Mouse (Mus musculus): ENCODE data around the gene Dlg2. TPM values are rescaled to one million over a fixed set of nuclear protein-coding genes. Genes with fewer than 3 reads are reported as not detected.

Gene Dlg2
- polyA plus RNA-seq, 1 experiment = 89.8 TPM

- WGBS = 84% methylated on average over 2 of the region's 2 CpGs
- Histone ChIP-seq H3K27me3 (ENCODE audit: control insufficient read depth, insufficient read depth, low read length) (no peaks in the 10 kb centered on the region), H3K27ac (ENCODE audit: insufficient read depth, low read length) (no peak overlapping the region)
These were observed 1459.7 kb downstream of the Dlg2 start for GRCm38 (mm10) chr7:91936193-91936592.

DNA sequence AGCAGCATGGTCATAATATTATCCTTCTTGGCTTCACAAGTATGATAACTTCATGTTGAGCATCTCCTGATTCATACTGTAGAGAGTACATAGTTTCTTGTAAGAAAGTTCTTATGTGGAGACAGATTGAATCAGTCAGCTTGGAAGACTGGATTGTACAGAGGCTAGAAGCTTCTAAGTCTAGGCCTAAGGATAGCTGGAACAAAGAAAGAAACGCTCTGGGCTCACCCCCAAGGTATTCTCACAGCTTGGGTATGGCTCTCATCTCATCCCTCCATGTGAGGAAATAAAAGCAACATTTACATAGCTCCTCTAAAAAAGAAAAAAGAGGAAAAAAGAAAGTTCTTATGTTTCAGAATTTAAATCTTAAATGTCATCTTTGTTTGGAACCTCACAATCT, 1466.8 kb downstream of the Dlg2 start:
- Histone ChIP-seq H3K4me1 (ENCODE audit: control insufficient read depth, insufficient read depth, low read length) (no peaks in the 10 kb centered on the region), H3K27ac (ENCODE audit: insufficient read depth, low read length) (no peak overlapping the region), H3K27me3 (ENCODE audit: control insufficient read depth, insufficient read depth, low read length) (no peaks in the 10 kb centered on the region), H3K4me3 (replicated peaks; ENCODE audit: insufficient read depth, low read depth, low read length) (no peak overlapping the region)
- no peak for DNase-seq
- TF ChIP-seq POLR2A (IDR thresholded peaks at IDR 0.05; ENCODE audit: borderline replicate concordance, insufficient read depth, low read length) = no peak
- no peak for TF ChIP-seq CTCF (IDR thresholded peaks at IDR 0.05; ENCODE audit: borderline replicate concordance, insufficient read depth, low read depth, low read length)
- 97% methylated on average over 1 of the region's 1 CpGs for WGBS

More at GRCm38 (mm10) chr7:91936193-91936592, 1459.7 kb downstream of the Dlg2 start:
- no peaks in the 10 kb centered on the region for H3K4me1 ChIP-seq (ENCODE audit: control insufficient read depth, insufficient read depth, low read length)
- TF ChIP-seq POLR2A (IDR thresholded peaks at IDR 0.05; ENCODE audit: borderline replicate concordance, insufficient read depth, low read length) = no peak
- TF ChIP-seq CTCF (IDR thresholded peaks at IDR 0.05; ENCODE audit: borderline replicate concordance, insufficient read depth, low read depth, low read length) = no peak
- DNase-seq = no peak
- no peak overlapping the region for H3K4me3 ChIP-seq (replicated peaks; ENCODE audit: insufficient read depth, low read depth, low read length)

DNA sequence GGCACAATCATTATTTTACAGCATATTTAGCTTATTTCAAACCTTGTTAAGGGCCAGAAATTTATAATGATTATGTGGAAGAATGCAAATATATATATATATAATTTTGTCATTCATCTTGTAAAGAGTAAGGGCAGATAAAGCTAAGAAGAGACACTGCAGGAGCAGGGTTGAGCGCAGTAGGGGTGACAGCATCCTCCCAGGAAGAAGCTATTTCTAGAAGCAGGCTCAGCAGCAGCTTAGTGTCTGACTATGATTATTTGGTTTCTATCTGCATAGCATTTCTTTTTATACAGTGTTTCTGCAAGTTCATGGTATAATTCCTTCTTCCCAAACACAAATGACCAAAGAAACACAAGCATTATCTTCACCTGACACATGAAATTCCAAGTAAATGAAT, 1479.1 kb downstream of the Dlg2 start:
- Histone ChIP-seq H3K4me1 (ENCODE audit: control insufficient read depth, insufficient read depth, low read length) (no peaks in the 10 kb centered on the region), H3K27ac (ENCODE audit: insufficient read depth, low read length) (no peak overlapping the region), H3K27me3 (ENCODE audit: control insufficient read depth, insufficient read depth, low read length) (no peaks in the 10 kb centered on the region), H3K4me3 (replicated peaks; ENCODE audit: insufficient read depth, low read depth, low read length) (no peak overlapping the region)
- WGBS = 94% methylated on average over 1 of the region's 1 CpGs
- DNase-seq = no peak
- TF ChIP-seq POLR2A (IDR thresholded peaks at IDR 0.05; ENCODE audit: borderline replicate concordance, insufficient read depth, low read length) (no peak), CTCF (IDR thresholded peaks at IDR 0.05; ENCODE audit: borderline replicate concordance, insufficient read depth, low read depth, low read length) (no peak)

GRCm38 (mm10) chr7:91962956-91963355, 1486.5 kb downstream of the Dlg2 start:
- TF ChIP-seq POLR2A (IDR thresholded peaks at IDR 0.05; ENCODE audit: borderline replicate concordance, insufficient read depth, low read length) = no peak
- TF ChIP-seq CTCF (IDR thresholded peaks at IDR 0.05; ENCODE audit: borderline replicate concordance, insufficient read depth, low read depth, low read length) = no peak
- 38% methylated on average over 2 of the region's 2 CpGs for WGBS
- Histone ChIP-seq H3K27me3 (ENCODE audit: control insufficient read depth, insufficient read depth, low read length) (no peaks in the 10 kb centered on the region), H3K4me1 (ENCODE audit: control insufficient read depth, insufficient read depth, low read length) (no peaks in the 10 kb centered on the region), H3K4me3 (replicated peaks; ENCODE audit: insufficient read depth, low read depth, low read length) (no peak overlapping the region), H3K27ac (ENCODE audit: insufficient read depth, low read length) (no peak overlapping the region)
- DNase-seq = no peak

GRCm38 (mm10) chr7:91972970-91973369, 1496.5 kb downstream of the Dlg2 start:
- WGBS = 96% methylated on average over 1 of the region's 1 CpGs
- TF ChIP-seq POLR2A (IDR thresholded peaks at IDR 0.05; ENCODE audit: borderline replicate concordance, insufficient read depth, low read length) (no peak), CTCF (IDR thresholded peaks at IDR 0.05; ENCODE audit: borderline replicate concordance, insufficient read depth, low read depth, low read length) (no peak)
- H3K27me3 ChIP-seq (ENCODE audit: control insufficient read depth, insufficient read depth, low read length) = no peaks in the 10 kb centered on the region
- no peak overlapping the region for H3K4me3 ChIP-seq (replicated peaks; ENCODE audit: insufficient read depth, low read depth, low read length)
- H3K27ac ChIP-seq (ENCODE audit: insufficient read depth, low read length) = no peak overlapping the region
- H3K4me1 ChIP-seq (ENCODE audit: control insufficient read depth, insufficient read depth, low read length) = no peaks in the 10 kb centered on the region
- DNase-seq = no peak

GRCm38 (mm10) chr7:92003769-92004455, 1527.4 kb downstream of the Dlg2 start:
- no peak overlapping the region for H3K27ac ChIP-seq (ENCODE audit: insufficient read depth, low read length)
- peak in 1 of 2 experiments; percentile 21 for DNase-seq
- TF ChIP-seq POLR2A (IDR thresholded peaks at IDR 0.05; ENCODE audit: borderline replicate concordance, insufficient read depth, low read length) (no peak), CTCF (IDR thresholded peaks at IDR 0.05; ENCODE audit: borderline replicate concordance, insufficient read depth, low read depth, low read length) (no peak)
- no peak overlapping the region for H3K4me3 ChIP-seq (replicated peaks; ENCODE audit: insufficient read depth, low read depth, low read length)
- peaks cover 2% of the 10 kb centered on the region; the same call in 1 of the 2 replicates for H3K4me1 ChIP-seq (ENCODE audit: control insufficient read depth, insufficient read depth, low read length)
- H3K27me3 ChIP-seq (ENCODE audit: control insufficient read depth, insufficient read depth, low read length) = no peaks in the 10 kb centered on the region
- 31% methylated on average over 5 of the region's 5 CpGs for WGBS

- H3K27ac ChIP-seq (ENCODE audit: insufficient read depth, low read length) = no peak overlapping the region
- no peaks in the 10 kb centered on the region for H3K27me3 ChIP-seq (ENCODE audit: control insufficient read depth, insufficient read depth, low read length)
- H3K4me3 ChIP-seq (replicated peaks; ENCODE audit: insufficient read depth, low read depth, low read length) = no peak overlapping the region
- 17% methylated on average over 4 of the region's 4 CpGs for WGBS
- DNase-seq = peak; percentile 19 to 63
- no peak for TF ChIP-seq CTCF (IDR thresholded peaks at IDR 0.05; ENCODE audit: borderline replicate concordance, insufficient read depth, low read depth, low read length)
- TF ChIP-seq POLR2A (IDR thresholded peaks at IDR 0.05; ENCODE audit: borderline replicate concordance, insufficient read depth, low read length) = no peak
- peaks cover 2% of the 10 kb centered on the region; the same call in 1 of the 2 replicates for H3K4me1 ChIP-seq (ENCODE audit: control insufficient read depth, insufficient read depth, low read length)
These were observed 1529.4 kb downstream of the Dlg2 start for GRCm38 (mm10) chr7:92005681-92006425.

GRCm38 (mm10) chr7:92008702-92009101, 1532.2 kb downstream of the Dlg2 start:
- Histone ChIP-seq H3K4me1 (ENCODE audit: control insufficient read depth, insufficient read depth, low read length) (peaks cover 2% of the 10 kb centered on the region; the same call in 1 of the 2 replicates), H3K27me3 (ENCODE audit: control insufficient read depth, insufficient read depth, low read length) (no peaks in the 10 kb centered on the region), H3K27ac (ENCODE audit: insufficient read depth, low read length) (no peak overlapping the region), H3K4me3 (replicated peaks; ENCODE audit: insufficient read depth, low read depth, low read length) (no peak overlapping the region)
- DNase-seq = no peak
- 86% methylated on average over 1 of the region's 1 CpGs for WGBS
- no peak for TF ChIP-seq CTCF (IDR thresholded peaks at IDR 0.05; ENCODE audit: borderline replicate concordance, insufficient read depth, low read depth, low read length)
- no peak for TF ChIP-seq POLR2A (IDR thresholded peaks at IDR 0.05; ENCODE audit: borderline replicate concordance, insufficient read depth, low read length)
